Mouse (Mus musculus): ENCODE results near the gene B3galt1. TPM values are rescaled to one million over a fixed set of nuclear protein-coding genes. Genes with fewer than 3 reads are reported as not detected.

The B3galt1 gene
- polyA plus RNA-seq, 1 experiment, result 0.56 TPM

GRCm38 (mm10) chr2:67956182-67956581, 390.5 kb downstream of the B3galt1 start:
- no peak overlapping the region for H3ac ChIP-seq (ENCODE audit: control insufficient read depth, insufficient read length)
- H3K27me3 ChIP-seq (ENCODE audit: control insufficient read depth, insufficient read depth, insufficient read length), result no peaks in the 10 kb centered on the region
- TF ChIP-seq REST (IDR thresholded peaks at IDR 0.05; ENCODE audit: insufficient read depth, insufficient read length) (no peak), MAX (IDR thresholded peaks at IDR 0.05; ENCODE audit: low read depth) (no peak), MYOD1 (IDR thresholded peaks at IDR 0.05; ENCODE audit: control insufficient read depth in 1 of 3, insufficient read length in 2 of 3, low read depth in 2 of 3) (no peak), TCF12 (IDR thresholded peaks at IDR 0.05; ENCODE audit: insufficient read depth, poor library complexity, severe bottlenecking) (no peak)
- no peaks in the 10 kb centered on the region for H3K36me3 ChIP-seq (ENCODE audit: control insufficient read depth, insufficient read depth)
- no peaks in the 10 kb centered on the region for H3K79me2 ChIP-seq (ENCODE audit: control insufficient read depth, insufficient read depth)
- H3K4me3 ChIP-seq, result no peak overlapping the region
- no peak overlapping the region for H3K4me2 ChIP-seq (ENCODE audit: low read depth)

- Histone ChIP-seq H3K4me2 (ENCODE audit: low read depth) (no peak overlapping the region), H3K79me2 (ENCODE audit: control insufficient read depth, insufficient read depth) (no peaks in the 10 kb centered on the region), H3ac (ENCODE audit: control insufficient read depth, insufficient read length) (no peak overlapping the region), H3K36me3 (ENCODE audit: control insufficient read depth, insufficient read depth) (no peaks in the 10 kb centered on the region), H3K27me3 (ENCODE audit: control insufficient read depth, insufficient read depth, insufficient read length) (no peaks in the 10 kb centered on the region), H3K4me3 (no peak overlapping the region)
- TF ChIP-seq POLR2AphosphoS2 (IDR thresholded peaks at IDR 0.05; ENCODE audit: insufficient read length, low read depth) (no peak), REST (IDR thresholded peaks at IDR 0.05; ENCODE audit: insufficient read depth, insufficient read length) (no peak), TCF3 (IDR thresholded peaks at IDR 0.05; ENCODE audit: insufficient read length, low read depth) (no peak), TCF12 (IDR thresholded peaks at IDR 0.05; ENCODE audit: insufficient read depth, poor library complexity, severe bottlenecking) (no peak), USF1 (IDR thresholded peaks at IDR 0.05; ENCODE audit: low read depth) (no peak), CEBPB (IDR thresholded peaks at IDR 0.05; ENCODE audit: insufficient read depth, poor library complexity, severe bottlenecking) (no peak), MAX (IDR thresholded peaks at IDR 0.05; ENCODE audit: low read depth) (no peak), MYOG (IDR thresholded peaks at IDR 0.05; ENCODE audit: control insufficient read depth in 1 of 3, insufficient read depth in 1 of 3, insufficient read length in 2 of 3, low read depth in 2 of 3) (no peak), SRF (IDR thresholded peaks at IDR 0.05; ENCODE audit: control insufficient read depth, insufficient read length, low read depth) (no peak), MYOD1 (IDR thresholded peaks at IDR 0.05; ENCODE audit: control insufficient read depth in 1 of 3, insufficient read length in 2 of 3, low read depth in 2 of 3) (no peak), POLR2A (IDR thresholded peaks at IDR 0.05; ENCODE audit: insufficient read length, low read depth) (no peak), E2F4 (IDR thresholded peaks at IDR 0.05; ENCODE audit: insufficient read depth) (no peak)
Observed at GRCm38 (mm10) chr2:67957561-67957960, 391.9 kb downstream of the B3galt1 start.

GRCm38 (mm10) chr2:67960711-67961110, 395.0 kb downstream of the B3galt1 start:
- no peaks in the 10 kb centered on the region for H3K79me2 ChIP-seq (ENCODE audit: control insufficient read depth, insufficient read depth)

GRCm38 (mm10) chr2:67968812-67969211, 403.1 kb downstream of the B3galt1 start:
- Histone ChIP-seq H3K36me3 (ENCODE audit: control insufficient read depth, insufficient read depth) (no peaks in the 10 kb centered on the region), H3K27me3 (ENCODE audit: control insufficient read depth, insufficient read depth, insufficient read length) (no peaks in the 10 kb centered on the region), H3K4me3 (no peak overlapping the region), H3K4me2 (ENCODE audit: low read depth) (no peak overlapping the region), H3K79me2 (ENCODE audit: control insufficient read depth, insufficient read depth) (no peaks in the 10 kb centered on the region), H3ac (ENCODE audit: control insufficient read depth, insufficient read length) (no peak overlapping the region)
- TF ChIP-seq TCF12 (IDR thresholded peaks at IDR 0.05; ENCODE audit: insufficient read depth, poor library complexity, severe bottlenecking) (no peak), MYOG (IDR thresholded peaks at IDR 0.05; ENCODE audit: control insufficient read depth in 1 of 3, insufficient read depth in 1 of 3, insufficient read length in 2 of 3, low read depth in 2 of 3) (no peak), CEBPB (IDR thresholded peaks at IDR 0.05; ENCODE audit: insufficient read depth, poor library complexity, severe bottlenecking) (0 out of 2 replicates have a peak, but pooled peaks have one; percentile 18), SRF (IDR thresholded peaks at IDR 0.05; ENCODE audit: control insufficient read depth, insufficient read length, low read depth) (no peak)

More at GRCm38 (mm10) chr2:67960711-67961110, 395.0 kb downstream of the B3galt1 start:
- Histone ChIP-seq H3ac (ENCODE audit: control insufficient read depth, insufficient read length) (no peak overlapping the region), H3K27me3 (ENCODE audit: control insufficient read depth, insufficient read depth, insufficient read length) (no peaks in the 10 kb centered on the region), H3K36me3 (ENCODE audit: control insufficient read depth, insufficient read depth) (no peaks in the 10 kb centered on the region), H3K4me3 (no peak overlapping the region), H3K4me2 (ENCODE audit: low read depth) (no peak overlapping the region)
- TF ChIP-seq TCF12 (IDR thresholded peaks at IDR 0.05; ENCODE audit: insufficient read depth, poor library complexity, severe bottlenecking) (no peak), USF1 (IDR thresholded peaks at IDR 0.05; ENCODE audit: low read depth) (no peak), MAX (IDR thresholded peaks at IDR 0.05; ENCODE audit: low read depth) (no peak), POLR2A (IDR thresholded peaks at IDR 0.05; ENCODE audit: insufficient read length, low read depth) (no peak), CEBPB (IDR thresholded peaks at IDR 0.05; ENCODE audit: insufficient read depth, poor library complexity, severe bottlenecking) (no peak), TCF3 (IDR thresholded peaks at IDR 0.05; ENCODE audit: insufficient read length, low read depth) (no peak), E2F4 (IDR thresholded peaks at IDR 0.05; ENCODE audit: insufficient read depth) (no peak), SRF (IDR thresholded peaks at IDR 0.05; ENCODE audit: control insufficient read depth, insufficient read length, low read depth) (no peak), POLR2AphosphoS2 (IDR thresholded peaks at IDR 0.05; ENCODE audit: insufficient read length, low read depth) (no peak), REST (IDR thresholded peaks at IDR 0.05; ENCODE audit: insufficient read depth, insufficient read length) (no peak)

GRCm38 (mm10) chr2:67971091-67971490, 405.4 kb downstream of the B3galt1 start:
- no peaks in the 10 kb centered on the region for H3K36me3 ChIP-seq (ENCODE audit: control insufficient read depth, insufficient read depth)
- no peak overlapping the region for H3K4me2 ChIP-seq (ENCODE audit: low read depth)
- no peak for TF ChIP-seq CEBPB (IDR thresholded peaks at IDR 0.05; ENCODE audit: insufficient read depth, poor library complexity, severe bottlenecking)
- TF ChIP-seq POLR2AphosphoS2 (IDR thresholded peaks at IDR 0.05; ENCODE audit: insufficient read length, low read depth), result no peak
- no peak for TF ChIP-seq USF1 (IDR thresholded peaks at IDR 0.05; ENCODE audit: low read depth)
- TF ChIP-seq MYOD1 (IDR thresholded peaks at IDR 0.05; ENCODE audit: control insufficient read depth in 1 of 3, insufficient read length in 2 of 3, low read depth in 2 of 3), result no peak
- no peak for TF ChIP-seq TCF3 (IDR thresholded peaks at IDR 0.05; ENCODE audit: insufficient read length, low read depth)
- H3ac ChIP-seq (ENCODE audit: control insufficient read depth, insufficient read length), result no peak overlapping the region
- H3K27me3 ChIP-seq (ENCODE audit: control insufficient read depth, insufficient read depth, insufficient read length), result no peaks in the 10 kb centered on the region
- no peaks in the 10 kb centered on the region for H3K79me2 ChIP-seq (ENCODE audit: control insufficient read depth, insufficient read depth)
- H3K4me3 ChIP-seq, result no peak overlapping the region
